Mouse (Mus musculus) liver, embryonic 14.5 days (tissue): ENCODE measurements around the gene Cyp27a1. TPM values are rescaled to one million over a fixed set of nuclear protein-coding genes. Genes with fewer than 3 reads are reported as not detected.

Experiments
- ATAC-seq: fragments of 200-750 bp; cut with Nextera tagmentation; 2 replicates; pipeline ENCODE4 v1.8.0; 2017; ENCODE audit warnings: moderate number of reproducible peaks, mild to moderate bottlenecking, moderate library complexity; ENCODE audit not compliant: insufficient read depth
- DNase-seq, 3 experiments: peaks; one replicate each; pipeline ENCODE4 v3.0.0-alpha.2; 2012 to 2013; ENCODE audit warnings: low read depth in 3 of 3, low spot score in 3 of 3
- H3K27ac ChIP-seq: fragments of 300-500 bp; sonication (generic); 2 replicates; pipeline ENCODE4 v1.5.1; 2014; ENCODE audit warnings: moderate library complexity, mild to moderate bottlenecking, control low read depth, inconsistent platforms
- H3K27me3 ChIP-seq: fragments of 300-500 bp; sonication (generic); 2 replicates; pipeline ENCODE4 v1.6.1; 2014; ENCODE audit warnings: mild to moderate bottlenecking, low read length, moderate library complexity; ENCODE audit not compliant: control insufficient read depth, insufficient read depth
- H3K36me3 ChIP-seq: fragments of 300-500 bp; sonication (generic); replicated peaks from 2 replicates; pipeline ENCODE4 v1.6.1; 2014; ENCODE audit warnings: low read depth; ENCODE audit not compliant: control insufficient read depth, insufficient read depth
- H3K4me1 ChIP-seq, 2 experiments: fragments of 200-500 bp in 1 of 2; fragments of 300-500 bp in 1 of 2; sonication (generic) in 1 of 2; replicated peaks; 2 replicates each; pipeline ENCODE4 v1.6.1; 2012 to 2014; ENCODE audit warnings: antibody characterized with exemption in 1 of 2, inconsistent platforms in 1 of 2, low read length in 1 of 2; ENCODE audit not compliant: control insufficient read depth in 2 of 2, insufficient read depth in 2 of 2
- H3K4me2 ChIP-seq: fragments of 300-500 bp; sonication (generic); 2 replicates; pipeline ENCODE4 v1.6.1; 2014; ENCODE audit warnings: low read depth, mild to moderate bottlenecking, control low read depth, moderate library complexity
- H3K4me3 ChIP-seq, 2 experiments: fragments of 200-500 bp in 1 of 2; fragments of 300-500 bp in 1 of 2; sonication (generic) in 1 of 2; 2 replicates each; pipeline ENCODE4 v1.5.1; 2012 to 2014; ENCODE audit warnings: low read depth in 2 of 2, low read length in 2 of 2, mild to moderate bottlenecking in 2 of 2, control low read depth in 1 of 2, inconsistent platforms in 1 of 2, moderate library complexity in 1 of 2; ENCODE audit not compliant: insufficient read depth in 1 of 2
- H3K9ac ChIP-seq: fragments of 300-500 bp; sonication (generic); replicated peaks from 2 replicates; pipeline ENCODE4 v1.6.1; 2014; ENCODE audit warnings: mild to moderate bottlenecking, control low read depth, moderate library complexity
- H3K9me3 ChIP-seq: fragments of 300-500 bp; sonication (generic); 2 replicates; pipeline ENCODE4 v1.6.1; 2016; ENCODE audit warnings: low read length, mixed read lengths; ENCODE audit not compliant: control insufficient read depth
- CTCF ChIP-seq: IDR thresholded peaks from 2 replicates; pipeline ENCODE4 v1.5.1; 2016; ENCODE audit warnings: antibody characterized with exemption, low read depth, control low read depth
- EP300 ChIP-seq: IDR thresholded peaks from 2 replicates; pipeline ENCODE4 v1.6.1; 2016; ENCODE audit warnings: antibody characterized with exemption, low read depth
- WGBS: fragments of 180-500 bp; shearing (Covaris S2); extraction: QIAGEN DNeasy Blood & Tissue Kit; methylation state at CpG from one replicate; pipeline ENCODE4 v1.1.7; 2014; ENCODE audit not compliant: insufficient replicate concordance; 5-methylcytosine and 5-hydroxymethylcytosine counted together
- polyA plus RNA-seq, 2 experiments: library from polyadenylated mRNA; depleted of rRNA in 1 of 2; stranded (reverse) in 1 of 2; unstranded in 1 of 2; fragments of >200 nt; fragmentation: Nextera tagmentation in 1 of 2; extraction: Ambion mirVana in 1 of 2; gene quantifications; 2 replicates each; pipeline versions ENCODE4 v1.2.1 to v1.2.3; 2012 to 2014

Cyp27a1 gene
- polyA plus RNA-seq, 2 experiments: 3.3 to 5.0 TPM

GRCm38 (mm10) chr1:74782045-74782444 is 68.7 kb downstream of the Cyp27a1 start:
- no peak for TF ChIP-seq CTCF
- no peak for TF ChIP-seq EP300
- H3K4me1 ChIP-seq: no peaks in the 10 kb centered on the region
- H3K27me3 ChIP-seq: peaks cover 47% of the 10 kb centered on the region
- DNase-seq (no peak), ATAC-seq (no peak)
- WGBS: 6% methylated on average over 14 of the region's 14 CpGs
- H3K4me3 ChIP-seq: no peak overlapping the region
- no peak overlapping the region for H3K27ac ChIP-seq
- no peak overlapping the region for H3K9ac ChIP-seq
- H3K9me3 ChIP-seq: no peaks in the 10 kb centered on the region
- H3K36me3 ChIP-seq: no peaks in the 10 kb centered on the region
- no peak overlapping the region for H3K4me2 ChIP-seq

GRCm38 (mm10) chr1:74783554-74783953 is 70.2 kb downstream of the Cyp27a1 start:
- Histone ChIP-seq H3K27ac (no peak overlapping the region), H3K27me3 (peaks cover 53% of the 10 kb centered on the region), H3K9ac (no peak overlapping the region), H3K4me3 (no peak overlapping the region; a peak in 1 of 4 replicates), H3K4me2 (peak overlapping the region; percentile 43; the same call in 1 of the 2 replicates), H3K4me1 (no peaks in the 10 kb centered on the region), H3K9me3 (no peaks in the 10 kb centered on the region), H3K36me3 (no peaks in the 10 kb centered on the region)
- 3% methylated on average over 13 of the region's 13 CpGs for WGBS
- TF ChIP-seq EP300: no peak
- no peak for TF ChIP-seq CTCF
- no peak for ATAC-seq
- DNase-seq: no peak

- H3K9me3 ChIP-seq: no peaks in the 10 kb centered on the region
- ATAC-seq (no peak), DNase-seq (no peak)
- no peaks in the 10 kb centered on the region for H3K36me3 ChIP-seq
- peak overlapping the region; percentile 43 for H3K4me2 ChIP-seq
- peaks cover 54% of the 10 kb centered on the region for H3K27me3 ChIP-seq
- WGBS: 2% methylated on average over 67 of the region's 67 CpGs
- TF ChIP-seq CTCF: peak; percentile 65
- no peak for TF ChIP-seq EP300
- no peaks in the 10 kb centered on the region for H3K4me1 ChIP-seq
- H3K27ac ChIP-seq: no peak overlapping the region
- peak overlapping the region in 1 of 2 experiments; percentile 20; a peak in 2 of 4 replicates for H3K4me3 ChIP-seq
- H3K9ac ChIP-seq: no peak overlapping the region
Measured at GRCm38 (mm10) chr1:74784041-74784759, 70.8 kb downstream of the Cyp27a1 start.

Other genes starting within 250 kb of the Cyp27a1 start
- 18.4 and 23.8 TPM in 2 replicates for gene Cnot9, start 207.5 kb upstream of the Cyp27a1 start, polyA plus RNA-seq (2012; rRNA removed)
- 39.7 and 42.4 TPM in 2 replicates for gene Cnot9, start 207.5 kb upstream of the Cyp27a1 start, polyA plus RNA-seq (2014; fragmentation: Nextera tagmentation; extraction: Ambion mirVana)
- 0.01 TPM in 1 of 2 replicates, not detected in the other for gene Plcd4, start 170.7 kb upstream of the Cyp27a1 start, polyA plus RNA-seq (2012; rRNA removed)
- 0.09 TPM in 1 of 2 replicates, not detected in the other for gene Plcd4, start 170.7 kb upstream of the Cyp27a1 start, polyA plus RNA-seq (2014; fragmentation: Nextera tagmentation; extraction: Ambion mirVana)
- 2.6 and 4.4 TPM in 2 replicates for gene Usp37, start 169.3 kb upstream of the Cyp27a1 start, polyA plus RNA-seq (2012; rRNA removed)
- gene Usp37, start 169.3 kb upstream of the Cyp27a1 start, polyA plus RNA-seq (2014; fragmentation: Nextera tagmentation; extraction: Ambion mirVana): 11.4 and 13.5 TPM in 2 replicates
- 3.0 TPM in 2 replicates for gene Zfp142, start 125.3 kb upstream of the Cyp27a1 start, polyA plus RNA-seq (2012; rRNA removed)
- 0.94 and 1.5 TPM in 2 replicates for gene Zfp142, start 125.3 kb upstream of the Cyp27a1 start, polyA plus RNA-seq (2014; fragmentation: Nextera tagmentation; extraction: Ambion mirVana)
- 9.2 and 9.5 TPM in 2 replicates for gene Bcs1l, start 125.3 kb upstream of the Cyp27a1 start, polyA plus RNA-seq (2012; rRNA removed)
- 9.1 and 10.2 TPM in 2 replicates for gene Bcs1l, start 125.3 kb upstream of the Cyp27a1 start, polyA plus RNA-seq (2014; fragmentation: Nextera tagmentation; extraction: Ambion mirVana)
- 21.9 and 24.0 TPM in 2 replicates for gene Rnf25, start 112.2 kb upstream of the Cyp27a1 start, polyA plus RNA-seq (2012; rRNA removed)
- gene Rnf25, start 112.2 kb upstream of the Cyp27a1 start, polyA plus RNA-seq (2014; fragmentation: Nextera tagmentation; extraction: Ambion mirVana): 2.1 and 2.6 TPM in 2 replicates
- gene Stk36, start 112.1 kb upstream of the Cyp27a1 start, polyA plus RNA-seq (2012; rRNA removed): 0.17 and 0.24 TPM in 2 replicates
- gene Stk36, start 112.1 kb upstream of the Cyp27a1 start, polyA plus RNA-seq (2014; fragmentation: Nextera tagmentation; extraction: Ambion mirVana): 0.08 and 0.95 TPM in 2 replicates
- 5.4 and 6.5 TPM in 2 replicates for gene Ttll4, start 51.8 kb upstream of the Cyp27a1 start, polyA plus RNA-seq (2012; rRNA removed)
- gene Ttll4, start 51.8 kb upstream of the Cyp27a1 start, polyA plus RNA-seq (2014; fragmentation: Nextera tagmentation; extraction: Ambion mirVana): 6.2 and 6.5 TPM in 2 replicates
- gene Prkag3, start 35.6 kb downstream of the Cyp27a1 start, polyA plus RNA-seq (2012; rRNA removed): not detected in 2 replicates
- not detected in 2 replicates for gene Prkag3, start 35.6 kb downstream of the Cyp27a1 start, polyA plus RNA-seq (2014; fragmentation: Nextera tagmentation; extraction: Ambion mirVana)
- 0.04 and 0.10 TPM in 2 replicates for gene Wnt6, start 58.3 kb downstream of the Cyp27a1 start, polyA plus RNA-seq (2012; rRNA removed)
- gene Wnt6, start 58.3 kb downstream of the Cyp27a1 start, polyA plus RNA-seq (2014; fragmentation: Nextera tagmentation; extraction: Ambion mirVana): 0.06 TPM in 1 of 2 replicates, not detected in the other
- not detected in 2 replicates for gene Wnt10a, start 77.9 kb downstream of the Cyp27a1 start, polyA plus RNA-seq (2012; rRNA removed)
- not detected in 2 replicates for gene Wnt10a, start 77.9 kb downstream of the Cyp27a1 start, polyA plus RNA-seq (2014; fragmentation: Nextera tagmentation; extraction: Ambion mirVana)
- 0.01 and 0.03 TPM in 2 replicates for gene Cdk5r2, start 141.4 kb downstream of the Cyp27a1 start, polyA plus RNA-seq (2012; rRNA removed)
- not detected in 2 replicates for gene Cdk5r2, start 141.4 kb downstream of the Cyp27a1 start, polyA plus RNA-seq (2014; fragmentation: Nextera tagmentation; extraction: Ambion mirVana)
- gene Fev, start 171.8 kb downstream of the Cyp27a1 start, polyA plus RNA-seq (2012; rRNA removed): 0.03 and 0.04 TPM in 2 replicates
- gene Fev, start 171.8 kb downstream of the Cyp27a1 start, polyA plus RNA-seq (2014; fragmentation: Nextera tagmentation; extraction: Ambion mirVana): 0.09 and 0.15 TPM in 2 replicates
- not detected in 2 replicates for gene Cryba2, start 179.6 kb downstream of the Cyp27a1 start, polyA plus RNA-seq (2012; rRNA removed)
- gene Cryba2, start 179.6 kb downstream of the Cyp27a1 start, polyA plus RNA-seq (2014; fragmentation: Nextera tagmentation; extraction: Ambion mirVana): not detected in 2 replicates
- under 0.01 and 0.01 TPM in 2 replicates for gene Cfap65, start 222.0 kb downstream of the Cyp27a1 start, polyA plus RNA-seq (2012; rRNA removed)
- gene Cfap65, start 222.0 kb downstream of the Cyp27a1 start, polyA plus RNA-seq (2014; fragmentation: Nextera tagmentation; extraction: Ambion mirVana): not detected in 2 replicates
- 2.4 and 3.4 TPM in 2 replicates for gene Ihh, start 238.1 kb downstream of the Cyp27a1 start, polyA plus RNA-seq (2012; rRNA removed)
- gene Ihh, start 238.1 kb downstream of the Cyp27a1 start, polyA plus RNA-seq (2014; fragmentation: Nextera tagmentation; extraction: Ambion mirVana): 1.5 and 1.7 TPM in 2 replicates